Mouse (Mus musculus) cortical plate, adult 2 months (tissue): ENCODE measurements around the gene Tas2r113.

ENCODE experiments used
- CTCF ChIP-seq: fragments of 200-500 bp; IDR thresholded peaks from 2 replicates; pipeline ENCODE4 v1.5.1; 2011; ENCODE audit warnings: mild to moderate bottlenecking, control low read depth, low read length; ENCODE audit not compliant: insufficient read depth; ENCODE audit errors: extremely low read depth
- POLR2A ChIP-seq: fragments of 200-500 bp; IDR thresholded peaks from 2 replicates; pipeline ENCODE4 v1.6.1; 2011; ENCODE audit warnings: mild to moderate bottlenecking, low read length, control low read depth; ENCODE audit not compliant: insufficient read depth; ENCODE audit errors: extremely low read depth

DNA sequence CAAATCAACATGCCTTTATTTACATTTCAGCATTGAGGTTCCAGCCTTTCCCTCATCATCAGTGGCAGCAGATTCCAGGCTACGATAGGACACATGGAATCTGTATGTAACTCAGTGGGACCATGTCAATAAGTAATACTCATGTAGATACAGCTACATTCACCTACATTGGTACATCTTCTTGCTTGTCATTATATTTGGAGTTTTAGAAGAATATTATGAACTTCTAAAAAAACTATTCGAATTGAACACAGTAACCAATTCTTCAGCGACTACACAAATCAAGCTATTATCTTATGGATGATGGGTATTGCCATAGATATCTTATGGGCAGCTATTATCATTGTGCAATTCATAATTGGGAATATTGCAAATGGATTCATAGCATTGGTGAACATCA, 16.5 kb downstream of the Tas2r113 start, which contains the start of gene Tas2r125:
- TF ChIP-seq POLR2A (no peak), CTCF (no peak)
